Mouse (Mus musculus) 3134 (cell line): ENCODE data around the gene Nfia.

ENCODE experiments used
- DNase-seq: peaks from one replicate; pipeline ENCODE4 v3.0.0-alpha.2; 2011; ENCODE audit warnings: low spot score; ENCODE audit not compliant: insufficient read length; ENCODE audit errors: extremely low read depth

The Nfia gene

DNA sequence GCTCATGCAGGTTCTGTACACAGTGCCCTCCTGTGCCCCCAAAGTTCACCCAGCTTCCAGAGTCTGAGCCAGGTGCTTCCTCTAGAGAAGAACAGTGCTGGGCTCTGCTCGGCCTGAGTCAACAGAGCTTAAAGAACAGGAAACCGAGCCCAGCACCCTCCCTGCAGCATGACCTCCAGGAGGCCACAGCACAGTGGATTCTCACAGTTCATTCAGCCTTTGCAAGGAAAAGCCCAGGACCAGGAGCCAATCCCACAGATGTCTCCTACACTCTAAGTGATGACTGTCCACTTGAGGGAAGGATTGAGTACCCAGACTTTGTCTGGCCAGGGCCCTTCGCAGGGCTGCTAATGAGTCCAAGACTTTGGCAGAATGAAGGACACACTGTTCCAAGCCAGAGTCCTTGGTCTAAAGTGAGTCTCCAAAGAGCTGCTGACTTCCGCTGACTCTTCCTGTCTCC, 318.9 kb downstream of the Nfia start:
- no peak for DNase-seq

DNA sequence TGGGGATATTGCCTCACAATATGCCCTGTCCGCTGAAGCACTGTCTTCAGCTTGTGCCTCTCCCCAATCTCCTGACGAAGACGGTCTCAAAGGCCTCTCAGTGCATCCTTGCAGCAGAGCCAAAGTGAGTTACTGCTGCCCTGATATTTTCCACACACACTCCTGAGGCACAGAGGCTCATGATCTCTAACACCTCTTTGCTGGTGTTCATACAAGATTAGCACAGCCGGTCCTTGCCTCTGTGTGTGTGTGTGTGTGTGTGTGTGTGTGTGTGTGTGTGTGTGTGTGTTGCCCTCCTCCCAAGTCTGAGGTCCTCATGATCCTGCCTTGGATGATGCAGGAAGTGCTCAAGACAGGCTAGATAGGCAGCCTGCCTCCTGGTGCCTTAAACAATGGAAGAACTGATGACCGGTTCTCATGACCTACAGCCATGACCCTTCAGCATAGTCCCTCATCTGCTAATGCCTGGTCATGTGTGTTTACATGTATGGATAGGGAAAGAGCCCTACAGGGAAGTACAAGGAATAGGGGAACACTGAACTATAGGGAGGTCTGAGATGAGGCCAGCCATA, 319.5 kb downstream of the Nfia start:
- DNase-seq, result no peak

DNA sequence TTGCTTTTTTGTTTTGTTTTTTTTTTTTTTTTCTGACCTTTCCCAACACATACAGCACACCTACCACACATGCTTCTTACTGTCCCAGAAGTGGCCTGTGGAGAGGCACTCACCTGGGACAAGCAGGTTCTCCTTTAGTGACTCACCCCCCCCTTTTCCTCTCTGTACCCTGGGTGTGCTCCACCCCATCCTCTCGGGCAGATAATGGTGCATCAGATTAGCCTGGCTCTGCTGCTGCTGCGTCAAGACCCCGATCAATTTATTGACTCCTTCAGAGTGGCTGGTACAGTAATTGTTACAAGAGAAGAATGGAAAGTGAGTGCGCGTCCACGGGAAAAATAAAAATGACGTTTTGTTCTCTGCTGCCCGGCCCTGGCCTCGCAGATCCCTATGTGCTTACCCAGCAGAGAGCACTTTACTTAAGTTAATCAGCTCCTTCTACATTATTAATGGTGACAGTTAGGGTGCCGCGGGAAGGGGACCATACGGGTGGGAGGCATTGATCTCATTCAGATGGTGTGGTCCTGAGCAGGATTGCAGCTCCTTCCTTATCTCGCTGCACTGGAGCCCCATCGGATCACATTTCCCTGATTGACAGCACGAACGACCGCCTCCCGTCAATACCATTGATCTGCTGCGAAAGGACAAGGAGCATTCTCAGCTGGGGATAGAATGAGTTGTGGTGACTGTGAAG, 321.7 kb downstream of the Nfia start:
- DNase-seq, result no peak

DNA sequence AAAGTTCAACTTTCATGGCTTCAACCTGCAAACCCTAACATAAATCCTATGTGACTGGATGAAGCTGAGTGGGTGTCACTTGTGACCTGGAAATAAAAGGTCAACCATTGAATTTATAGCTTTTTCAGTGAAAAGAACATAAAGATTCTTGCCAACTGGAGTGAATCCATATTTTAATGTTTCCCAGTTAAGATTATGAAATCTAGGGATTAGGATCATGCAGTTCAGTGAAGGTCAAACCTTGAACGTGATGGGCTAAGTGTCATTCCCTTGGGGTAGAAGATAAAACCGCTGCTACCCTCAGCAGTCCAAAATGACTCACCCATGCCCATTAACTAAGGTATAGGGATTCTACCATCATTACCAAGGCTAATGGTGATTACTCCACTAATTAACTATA, 322.5 kb downstream of the Nfia start:
- DNase-seq, result no peak

DNA sequence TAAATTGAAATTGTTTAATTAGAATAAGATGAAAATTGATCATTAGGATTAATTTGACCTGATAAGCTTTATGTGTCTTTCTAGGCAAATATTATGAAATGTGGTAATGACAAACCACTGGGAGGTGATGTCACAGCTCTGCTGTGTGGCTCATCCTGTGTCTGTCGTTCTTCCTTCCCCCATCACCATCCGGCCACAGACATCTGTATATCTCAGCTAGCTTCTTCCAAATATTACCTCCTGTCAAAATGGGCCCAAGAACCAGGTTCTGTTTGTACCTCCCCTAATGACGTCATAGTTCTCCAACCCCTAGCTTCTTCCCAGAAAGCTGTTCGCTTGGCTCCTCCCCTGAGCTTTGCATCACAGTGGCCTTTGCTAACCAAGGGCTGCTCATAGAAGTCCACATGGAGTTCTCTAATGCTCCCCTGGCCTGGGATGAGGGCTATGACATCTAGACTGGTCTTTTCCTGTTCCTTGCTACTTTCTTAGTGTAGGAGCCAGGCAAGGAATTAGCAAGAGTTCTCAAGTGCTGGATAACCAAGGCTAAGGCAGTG, 324.6 kb downstream of the Nfia start:
- no peak for DNase-seq

DNA sequence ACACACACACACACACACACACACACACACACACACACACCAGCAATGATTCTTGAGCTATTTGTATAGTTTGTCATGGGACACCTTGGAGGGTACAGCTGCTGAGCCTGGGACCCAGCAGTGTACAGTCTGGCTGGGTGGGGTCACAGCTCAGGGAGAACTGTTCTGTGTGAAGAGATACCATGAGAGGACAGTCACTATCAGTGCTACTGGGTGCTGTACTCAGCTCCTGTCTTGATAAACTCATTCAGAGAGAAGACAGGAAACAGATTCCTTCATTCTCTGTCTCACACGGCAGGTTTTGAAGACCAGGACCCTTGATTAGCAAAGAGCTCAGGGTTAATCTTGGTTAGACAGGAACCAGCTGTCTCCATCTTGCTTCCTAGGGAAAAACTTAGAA, 326.1 kb downstream of the Nfia start:
- DNase-seq, result no peak

DNA sequence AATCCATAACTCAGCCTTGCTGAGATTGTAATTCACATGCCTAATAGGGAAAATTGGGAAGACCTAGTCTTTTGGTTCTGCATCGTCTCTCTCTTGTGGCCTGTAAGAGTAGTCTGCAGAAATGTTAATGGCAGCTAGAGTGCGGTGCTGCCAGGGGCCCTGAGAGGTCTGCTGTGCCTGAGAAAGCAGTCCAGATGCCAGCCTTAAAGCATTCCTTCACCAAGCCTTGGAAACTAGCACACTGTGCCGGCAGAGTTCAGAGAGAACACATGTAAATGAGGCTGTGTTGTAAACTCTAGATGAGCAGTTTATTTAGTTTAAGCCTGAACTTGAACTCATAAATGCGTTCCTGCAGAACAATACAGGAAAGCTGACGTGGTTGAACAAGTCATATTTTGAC, 326.9 kb downstream of the Nfia start:
- DNase-seq, result no peak

DNA sequence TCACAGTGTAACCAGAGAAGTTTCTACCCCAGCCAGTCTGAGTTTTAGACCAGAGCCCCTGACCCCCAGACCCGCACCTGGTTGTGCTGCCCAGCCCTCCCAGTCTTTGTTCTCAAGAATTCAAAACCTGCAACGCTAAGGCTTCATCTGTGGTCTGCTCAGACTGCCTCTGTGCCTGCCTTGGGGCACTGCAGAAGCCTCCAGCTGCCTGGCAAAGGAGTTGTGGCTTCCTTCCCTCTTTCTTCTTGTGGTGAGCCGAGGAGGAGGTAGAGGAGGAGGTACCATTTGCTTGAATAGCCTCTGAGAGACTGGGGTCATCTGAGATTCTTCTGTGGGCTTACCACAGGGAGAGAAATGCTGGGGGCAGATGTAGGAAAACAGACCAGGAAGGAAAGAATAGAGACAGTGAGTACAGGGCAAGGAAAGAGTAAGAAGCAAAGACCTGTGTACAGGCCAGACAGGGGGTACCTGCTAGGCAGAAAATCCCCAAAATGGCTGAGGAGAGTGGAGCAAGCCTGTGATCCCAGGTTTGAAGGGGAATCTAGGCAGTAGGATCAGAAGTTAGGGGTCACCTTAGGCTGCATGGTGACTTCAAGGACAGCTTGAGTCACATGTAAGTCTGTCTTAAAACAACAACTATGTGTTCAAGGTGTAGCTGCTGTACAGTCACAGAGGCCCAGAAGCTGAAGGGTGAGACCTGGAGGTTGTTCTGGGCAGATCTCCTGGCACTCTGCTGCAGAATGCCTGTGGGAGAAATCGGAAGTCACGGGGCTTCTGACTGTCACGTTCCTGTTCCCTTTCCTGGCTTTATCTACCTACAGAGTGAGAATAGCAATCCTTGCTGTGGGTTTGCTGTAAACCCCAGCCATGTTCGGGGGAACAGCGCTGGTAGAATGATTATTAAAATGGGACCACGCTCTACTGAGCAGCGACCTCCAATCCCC, 328.9 kb downstream of the Nfia start:
- DNase-seq, result no peak

DNA sequence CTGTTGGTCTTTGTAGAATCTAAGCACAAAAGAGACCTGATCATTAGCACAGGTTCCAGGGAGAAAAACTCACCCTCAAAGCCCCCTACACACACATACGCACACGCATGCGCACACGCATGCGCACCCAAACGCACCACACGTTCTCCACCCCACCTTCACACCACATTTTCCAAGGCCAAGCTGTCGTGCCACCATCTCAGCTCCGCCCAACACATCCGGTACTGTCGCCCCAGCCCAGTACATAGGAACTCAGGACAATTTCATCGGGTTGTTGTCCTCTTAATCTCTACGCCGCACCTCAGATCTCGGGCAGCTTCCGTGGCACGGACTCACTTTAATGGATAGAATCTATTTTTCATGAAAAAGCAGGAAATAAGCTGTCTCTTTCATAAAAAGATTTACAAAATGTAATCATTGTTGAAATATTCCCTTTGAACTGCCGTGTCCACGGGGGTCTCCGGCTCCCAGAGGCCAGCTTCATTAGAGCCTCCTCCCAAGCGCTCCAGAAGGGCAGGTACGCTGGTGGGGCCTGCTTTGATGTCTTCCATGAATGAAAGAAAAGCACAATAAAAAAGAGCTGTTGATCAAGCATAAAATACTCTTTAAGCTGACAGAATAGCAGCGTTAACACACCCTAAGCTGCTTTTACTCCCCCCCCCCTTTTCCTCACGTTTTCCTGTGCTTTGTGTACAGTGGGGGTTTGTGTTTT, 330.2 kb downstream of the Nfia start:
- no peak for DNase-seq

DNA sequence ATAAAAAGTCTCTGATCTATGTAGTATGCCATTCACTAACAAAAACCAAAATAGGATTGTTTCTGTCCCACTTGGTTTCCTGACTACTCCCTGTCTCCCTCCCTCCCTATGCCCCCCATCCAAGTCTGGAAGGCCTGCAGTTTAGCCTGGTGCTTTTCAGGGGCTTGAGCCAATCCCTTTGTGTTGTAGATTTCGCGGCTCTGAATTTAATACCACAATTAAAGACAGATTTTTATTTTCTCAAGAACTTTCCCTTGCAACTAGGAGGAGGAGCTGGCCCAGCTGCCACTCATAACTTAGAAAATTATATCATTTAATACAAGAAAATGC, 330.8 kb downstream of the Nfia start:
- no peak for DNase-seq

DNA sequence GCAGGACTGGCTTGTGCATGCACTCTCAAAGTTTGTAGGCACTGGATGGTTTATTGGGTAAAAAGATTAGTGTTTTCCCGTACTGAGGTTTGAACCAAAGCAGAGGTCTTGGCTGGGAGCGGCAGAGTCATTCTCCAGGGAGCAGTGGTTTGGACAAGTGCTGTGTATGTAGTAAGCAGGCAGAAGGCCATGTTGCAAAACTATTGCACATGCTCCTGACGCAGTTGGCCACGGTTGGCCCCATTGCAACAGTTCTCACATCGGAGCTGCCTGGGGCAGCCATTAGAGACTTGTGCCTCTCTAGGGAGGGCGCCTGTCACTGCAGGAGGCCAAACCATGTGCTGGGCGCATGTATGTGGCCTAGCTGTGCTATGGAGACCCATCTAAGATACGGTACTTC, 331.6 kb downstream of the Nfia start:
- DNase-seq, result peak; percentile 18

DNA sequence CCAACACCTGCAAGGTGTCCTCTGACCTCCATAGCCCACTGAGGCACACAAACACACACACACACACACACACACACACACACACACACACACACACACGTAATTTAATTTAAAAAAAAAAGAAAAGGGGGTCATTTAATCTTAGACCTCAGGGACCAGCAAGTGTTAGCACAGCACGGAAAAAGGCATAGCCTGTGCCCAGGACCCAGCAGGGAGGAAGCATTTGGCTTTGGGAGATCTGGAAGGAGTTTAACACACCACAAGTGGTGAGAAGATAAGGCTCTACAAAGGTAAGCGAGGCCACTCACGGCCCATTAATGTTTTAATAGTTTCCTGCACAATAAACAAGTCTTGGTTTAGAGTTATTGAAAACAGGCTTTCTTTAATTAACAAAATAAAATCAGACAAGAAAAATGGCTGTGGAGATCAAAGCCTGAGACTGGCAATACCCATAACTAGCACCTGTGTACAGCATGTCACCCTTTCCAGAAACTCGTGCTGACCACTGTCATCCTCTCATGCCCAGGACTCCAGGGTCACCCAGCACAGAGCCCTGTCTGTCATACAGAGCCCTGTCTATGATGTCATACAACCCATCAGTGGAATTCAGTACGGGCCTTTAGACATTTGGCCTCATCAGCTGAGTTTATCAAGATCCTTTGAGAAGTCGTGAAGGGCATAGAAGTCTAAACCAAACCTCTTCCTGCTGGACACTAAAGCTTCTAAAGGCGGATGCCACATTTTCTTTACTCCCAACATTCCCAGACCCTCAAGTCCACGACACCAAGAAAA, 332.6 kb downstream of the Nfia start:
- no peak for DNase-seq

DNA sequence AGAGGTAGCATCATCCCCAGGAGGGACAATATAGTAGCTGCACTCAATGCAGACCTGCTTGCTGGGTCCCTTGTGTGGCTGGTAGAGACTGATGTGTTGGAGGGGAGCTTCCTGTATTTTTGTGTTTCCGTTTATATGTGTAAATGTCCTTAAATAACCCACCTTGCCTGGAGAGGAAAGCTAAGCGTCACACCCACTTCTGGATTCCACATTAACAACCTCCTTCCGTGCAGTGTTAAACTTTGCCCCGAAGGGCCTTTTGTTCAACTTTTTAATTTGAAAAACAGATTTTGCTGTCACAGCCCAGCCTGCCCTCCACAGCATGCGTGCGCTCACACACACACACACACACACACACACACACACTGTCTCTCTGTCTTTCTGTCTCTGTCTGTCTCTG, 333.4 kb downstream of the Nfia start:
- no peak for DNase-seq

DNA sequence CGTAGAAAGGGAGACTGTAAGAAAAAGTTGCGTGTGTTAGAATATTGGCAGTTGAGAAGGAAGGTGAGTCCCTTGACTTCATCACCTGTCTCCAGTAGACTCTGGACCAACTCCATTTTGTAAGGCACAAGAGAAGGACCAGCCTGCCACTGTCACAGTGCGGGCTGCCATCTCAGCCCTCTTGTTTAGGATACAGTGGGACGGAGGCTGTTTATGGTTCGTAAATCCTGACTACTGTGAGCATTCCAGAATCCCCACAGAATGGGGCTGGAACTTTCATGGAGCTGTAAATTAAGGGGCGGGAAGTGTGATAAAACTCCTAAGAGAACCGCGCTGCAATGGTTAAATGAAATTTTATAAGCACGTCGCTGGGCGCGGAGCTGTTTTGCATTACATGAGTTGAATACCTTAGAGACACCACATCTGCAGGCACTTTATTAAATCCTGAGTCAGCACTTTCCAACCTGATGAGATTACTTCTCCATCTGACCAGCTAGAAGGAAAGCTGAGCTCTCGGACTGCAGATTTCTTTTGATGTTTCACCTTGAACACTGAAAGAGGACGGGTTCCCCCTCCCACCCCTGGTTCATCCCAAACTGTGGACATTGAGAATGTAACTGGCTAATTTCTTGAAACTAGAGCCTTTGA, 334.0 kb downstream of the Nfia start:
- no peak for DNase-seq

DNA sequence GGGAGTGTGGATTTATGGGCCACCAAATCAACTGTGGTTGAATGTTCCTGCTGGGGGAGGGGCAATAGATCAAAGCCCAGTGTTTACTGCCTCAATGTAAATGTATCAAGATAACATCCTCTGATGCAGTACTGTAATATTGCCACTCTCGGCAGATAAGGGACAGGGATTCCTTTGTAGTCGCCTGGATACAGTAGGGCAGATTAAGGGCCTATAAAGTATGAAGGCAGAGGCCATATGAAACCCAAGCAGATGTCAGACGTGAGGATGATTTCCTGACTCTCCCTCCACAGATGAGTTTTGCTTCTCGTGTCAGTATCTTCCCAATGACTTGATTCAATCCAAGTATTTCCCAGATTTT, 334.5 kb downstream of the Nfia start:
- no peak for DNase-seq

DNA sequence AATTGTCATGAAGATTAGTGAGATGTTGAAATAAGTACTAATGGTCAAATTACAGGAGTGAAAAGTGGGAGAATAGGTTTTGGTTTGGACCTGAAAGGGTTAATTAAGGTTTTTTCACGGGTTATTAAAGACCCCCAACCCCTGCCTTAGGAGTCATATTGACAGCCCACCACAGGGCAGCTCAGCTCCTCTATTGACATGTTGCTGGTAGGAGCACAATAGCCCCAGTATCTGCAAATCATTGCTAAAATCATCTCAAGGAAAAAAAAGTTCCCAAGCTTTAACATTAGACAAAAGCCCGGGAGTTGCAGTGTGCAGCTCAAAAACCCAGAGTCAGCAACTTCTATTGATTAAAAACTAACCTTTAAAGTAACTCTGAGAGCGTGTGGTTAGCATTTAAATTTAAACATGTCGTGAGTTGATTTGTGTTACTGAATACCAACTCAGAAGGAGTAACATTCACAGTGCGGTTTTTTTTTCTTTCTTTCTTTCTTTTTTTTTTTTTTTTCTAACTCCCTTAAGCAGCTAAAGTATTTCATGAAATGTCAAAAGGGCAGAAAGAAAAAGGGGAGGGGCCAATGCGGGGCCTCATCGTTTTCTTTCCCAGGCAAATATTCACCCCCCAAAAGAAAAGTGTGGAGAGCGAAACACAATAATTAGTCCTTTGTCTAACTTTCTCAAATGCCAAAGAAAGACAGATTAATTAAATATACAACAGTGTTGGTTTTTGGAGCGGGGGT, 335.6 kb downstream of the Nfia start:
- DNase-seq, result no peak

DNA sequence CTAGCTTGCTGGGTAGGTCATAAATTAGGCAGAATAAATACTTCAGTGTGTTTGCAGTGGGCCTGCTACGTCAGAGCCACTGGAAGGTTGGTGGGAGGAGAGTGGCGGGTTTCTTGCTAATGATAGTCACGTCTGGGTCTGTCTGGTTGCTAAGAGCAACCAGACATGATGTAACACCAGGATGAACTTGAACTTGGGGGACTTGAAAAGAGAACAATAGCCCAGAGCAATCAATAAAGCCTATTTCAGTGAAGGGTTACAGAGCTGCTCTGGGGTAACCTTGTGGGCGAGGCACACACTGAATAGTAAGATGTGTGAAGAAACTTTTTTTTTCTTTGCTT, 336.1 kb downstream of the Nfia start:
- DNase-seq, result no peak

DNA sequence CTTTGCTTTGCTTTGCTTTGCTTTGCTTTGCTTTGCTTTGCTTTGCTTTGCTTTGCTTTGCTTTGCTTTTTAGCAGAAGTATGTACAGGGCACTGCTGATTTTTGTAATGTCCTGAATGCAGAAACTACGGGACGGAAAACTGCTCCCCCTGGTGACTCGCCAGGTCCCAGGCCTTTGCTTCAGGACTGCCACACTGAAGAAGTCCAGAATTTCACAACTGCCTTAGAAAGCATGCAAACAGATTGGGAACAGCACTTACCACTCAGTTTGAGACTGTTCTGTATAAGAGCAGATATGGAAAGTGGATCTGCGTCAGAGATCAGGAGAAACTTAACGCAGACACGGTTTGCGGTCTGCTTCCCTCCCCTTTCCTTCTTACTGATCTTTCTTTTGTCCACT, 336.5 kb downstream of the Nfia start:
- peak; percentile 11 for DNase-seq

DNA sequence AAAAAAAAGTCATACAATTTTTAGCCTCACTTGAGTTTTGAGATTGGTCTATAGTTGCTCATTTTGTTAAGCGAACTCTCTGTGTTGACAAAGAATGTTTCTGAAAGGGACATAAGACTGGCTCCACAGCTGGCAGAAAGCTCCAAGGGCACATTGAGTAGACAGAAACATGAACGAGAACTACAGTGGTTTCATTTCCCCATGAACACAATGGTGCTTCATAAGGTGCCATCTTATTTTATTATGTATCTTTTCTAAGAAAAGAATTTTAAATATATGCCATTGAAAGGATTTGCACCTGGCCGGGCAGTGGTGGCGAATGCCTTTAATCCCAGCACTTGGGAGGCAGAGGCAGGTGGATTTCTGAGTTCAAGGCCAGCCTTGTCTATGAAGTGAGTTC, 337.4 kb downstream of the Nfia start:
- no peak for DNase-seq
